Mouse (Mus musculus) thymus, adult 18-20 months (tissue): ENCODE measurements around the gene Smg5.
A peak's percentile ranks its signal among the peaks of the same experiment; 100 is the strongest.

Experiments used
- DNase-seq, 2 experiments: peaks; one replicate each; pipeline ENCODE4 v3.0.0; 2022; ENCODE audit warnings: mixed read lengths in 2 of 2

Smg5 gene

GRCm38 (mm10) chr3:88395742-88396141 lies 59.7 kb downstream of the Smg5 start:
- DNase-seq = no peak

- DNase-seq = no peak
Observed at GRCm38 (mm10) chr3:88398666-88399065, 62.6 kb downstream of the Smg5 start.

DNA sequence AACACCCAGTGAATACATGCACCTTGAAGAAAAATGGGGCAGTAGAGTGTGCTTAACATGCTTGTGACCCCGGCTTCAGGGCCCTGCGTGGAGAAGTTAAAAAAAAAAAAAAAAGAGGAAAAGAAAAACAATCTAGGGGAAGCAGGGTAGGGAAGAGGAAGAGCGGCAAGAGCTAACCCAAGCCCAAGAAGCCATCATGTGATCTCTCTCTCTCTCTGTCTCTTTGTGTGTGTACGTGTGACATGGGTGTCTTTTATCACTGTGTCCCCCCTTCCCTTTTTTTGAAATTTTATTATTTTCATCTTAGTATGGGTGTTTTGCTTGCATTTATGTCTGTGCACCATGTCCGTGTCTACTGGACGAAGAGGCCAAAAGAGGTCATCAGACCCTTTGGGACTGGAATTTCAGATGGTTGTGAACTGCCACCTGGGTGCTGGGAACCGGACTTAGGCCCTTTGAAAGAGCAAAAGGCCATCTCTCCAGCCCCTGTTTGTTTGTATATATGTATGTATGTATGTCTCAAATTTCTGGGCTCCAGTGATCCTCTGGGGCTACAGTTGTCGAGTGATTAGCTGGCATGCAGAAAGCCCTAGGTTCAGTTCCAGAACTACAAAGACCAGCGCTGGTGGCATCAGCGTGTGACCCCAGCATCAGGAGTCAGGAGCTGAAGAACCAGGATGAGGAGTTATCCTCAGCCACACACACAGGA lies 67.6 kb downstream of the Smg5 start:
- DNase-seq = no peak

DNA sequence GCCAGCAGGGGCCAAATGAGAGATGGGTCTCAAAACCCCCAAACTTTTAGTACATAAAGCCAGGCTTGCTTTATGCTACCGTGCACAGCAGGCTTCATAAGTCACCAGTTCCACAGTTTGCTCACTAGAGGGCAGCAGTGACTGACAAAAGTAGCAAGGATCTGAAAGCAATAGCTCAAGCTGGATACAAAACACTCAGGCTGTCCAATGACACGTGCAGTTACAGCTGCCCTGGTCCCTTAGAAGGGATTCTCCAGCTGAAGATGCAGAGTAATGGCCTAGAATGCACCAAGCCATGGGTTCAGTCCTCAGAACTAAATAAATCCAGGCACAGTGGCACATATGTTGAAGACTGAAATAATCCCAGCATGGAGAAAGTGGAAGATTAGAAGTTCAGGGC lies 71.0 kb downstream of the Smg5 start:
- DNase-seq = peak in 1 of 2 experiments; percentile 46

- no peak for DNase-seq
Observed at GRCm38 (mm10) chr3:88407529-88407928, 71.5 kb downstream of the Smg5 start.

GRCm38 (mm10) chr3:88408953-88409352 lies 72.9 kb downstream of the Smg5 start:
- no peak for DNase-seq

- peak; percentile 83 to 89 for DNase-seq
Observed at GRCm38 (mm10) chr3:88409741-88410644, 73.9 kb downstream of the Smg5 start, which contains the start of gene Pmf1. Gene Pmf1 (minus strand): TSS chr3:88410331.

DNA sequence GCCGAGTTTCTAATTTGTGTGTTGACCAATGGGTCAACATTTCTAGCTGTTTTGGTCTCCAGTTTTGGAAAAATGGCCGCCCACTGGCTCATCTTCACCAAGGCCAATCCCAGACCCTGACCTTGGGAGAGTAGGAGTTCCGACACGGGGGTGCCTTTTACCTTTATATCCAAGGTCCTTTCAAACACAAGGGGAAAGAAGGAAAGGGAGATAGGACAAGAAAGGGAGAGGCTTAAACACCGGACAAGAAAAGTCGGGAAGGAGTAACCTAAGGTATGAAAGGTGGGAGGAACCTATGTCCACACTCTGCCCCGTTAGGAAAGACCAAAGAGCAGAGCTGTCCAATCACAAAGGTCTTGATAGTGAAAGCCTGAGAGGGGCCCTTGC lies 74.6 kb downstream of the Smg5 start:
- peak in 1 of 2 experiments; percentile 24 for DNase-seq

DNA sequence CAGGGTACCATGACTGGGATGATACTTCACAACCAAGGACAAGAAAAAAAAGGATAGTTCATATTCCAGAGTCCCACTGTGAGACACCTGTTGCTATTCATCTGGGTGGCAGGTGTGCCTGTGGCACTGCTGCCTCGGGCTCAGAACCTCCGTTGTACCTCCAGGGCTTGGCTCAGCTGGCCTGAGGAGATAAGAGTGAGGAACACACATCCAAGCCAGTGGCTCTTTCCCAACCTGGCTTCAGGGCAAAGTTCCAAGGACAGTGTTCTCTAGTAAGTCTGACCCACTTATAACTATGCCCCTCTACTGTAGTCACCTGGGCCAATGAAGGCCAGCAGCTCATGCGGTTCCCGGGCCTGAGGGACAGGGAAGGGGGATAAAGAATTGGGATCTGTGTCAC lies 75.6 kb downstream of the Smg5 start:
- no peak for DNase-seq
